Mouse (Mus musculus) heart, postnatal 14 days (tissue): ENCODE results near the gene Gm45713. TPM values are rescaled to one million over a fixed set of nuclear protein-coding genes. Genes with fewer than 3 reads are reported as not detected.
"Not testable (repeated sequence)": the region's sequence is repeated elsewhere in the genome, so short reads cannot be mapped to it uniquely, and the experiment has no call there.

Source experiments
- DNase-seq, 2 experiments: peaks; one replicate each; pipeline ENCODE4 v3.0.0; 2021 to 2022
- intact Hi-C: fragments of 180-260 bp; cut with DNase I; formaldehyde crosslinking; loops from one replicate; pipeline ENCODE4 v1.15.1; 2025
- total RNA-seq, 2 experiments: library from RNA; stranded (reverse); gene quantifications; 2 replicates each; pipeline ENCODE4 v1.2.3; 2021

Gm45713 gene
- total RNA-seq, 2 experiments from 2014 or later, result 0.45 TPM; not detected in 1

DNA sequence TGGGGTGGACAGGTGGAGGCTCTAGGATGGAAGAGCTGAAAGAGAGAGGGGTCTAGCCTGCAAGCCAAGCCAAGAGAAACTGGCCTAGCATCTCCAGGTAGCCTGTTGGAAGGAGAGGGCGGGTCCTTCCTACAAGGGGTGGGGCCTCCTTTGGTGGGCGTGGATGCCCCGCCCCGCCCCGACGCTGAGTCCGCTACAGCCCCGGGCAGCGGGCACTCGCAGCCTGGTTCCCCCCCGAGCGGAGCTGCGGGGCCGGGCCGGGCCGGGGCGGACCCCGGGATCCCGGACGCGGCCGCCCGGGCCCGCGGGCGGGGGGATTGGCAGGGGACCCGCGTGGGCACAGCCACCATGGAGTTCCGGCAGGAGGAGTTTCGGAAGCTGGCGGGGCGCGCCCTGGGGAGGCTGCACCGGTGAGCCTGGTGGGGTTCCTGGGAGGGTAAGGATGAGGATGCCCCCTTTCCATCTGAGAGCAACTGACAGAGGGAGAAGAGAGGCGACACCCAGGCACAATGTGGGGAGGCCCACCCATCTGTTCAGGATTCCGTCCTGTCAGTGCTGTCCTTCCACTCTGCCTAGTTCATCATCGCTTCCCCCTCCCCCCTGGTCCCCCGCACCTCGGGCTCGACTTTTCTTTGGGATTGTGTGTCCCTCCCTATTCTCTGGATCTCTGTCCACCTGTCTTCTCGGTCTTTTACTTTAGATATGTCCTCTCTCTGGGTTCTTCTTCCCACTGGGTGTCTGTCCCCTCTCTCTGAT lies 27.9 kb upstream of the Gm45713 start, which contains the start of gene Slc17a7:
Gene Slc17a7 (plus strand): TSS at position 215 of the 756 bp plus-strand sequence.
- intact Hi-C loops, result loop anchor here (5.0 kb wide), 1 partner anchor 133 kb away; no protein-coding TSS in a partner anchor
- DNase-seq, result no peak

GRCm38 (mm10) chr7:45162996-45163615 lies 27.1 kb upstream of the Gm45713 start:
- intact Hi-C loops, result loop anchor here (1.0 to 5.0 kb wide), 2 partner anchors 35 to 134 kb away; no protein-coding TSS in a partner anchor
- DNase-seq, result no peak

- DNase-seq, result no peak
- intact Hi-C loops, result loop anchor here (1.0 to 5.0 kb wide), 2 partner anchors 36 to 135 kb away; no protein-coding TSS in a partner anchor
Observed at GRCm38 (mm10) chr7:45162551-45162950, 26.5 kb upstream of the Gm45713 start.

DNA sequence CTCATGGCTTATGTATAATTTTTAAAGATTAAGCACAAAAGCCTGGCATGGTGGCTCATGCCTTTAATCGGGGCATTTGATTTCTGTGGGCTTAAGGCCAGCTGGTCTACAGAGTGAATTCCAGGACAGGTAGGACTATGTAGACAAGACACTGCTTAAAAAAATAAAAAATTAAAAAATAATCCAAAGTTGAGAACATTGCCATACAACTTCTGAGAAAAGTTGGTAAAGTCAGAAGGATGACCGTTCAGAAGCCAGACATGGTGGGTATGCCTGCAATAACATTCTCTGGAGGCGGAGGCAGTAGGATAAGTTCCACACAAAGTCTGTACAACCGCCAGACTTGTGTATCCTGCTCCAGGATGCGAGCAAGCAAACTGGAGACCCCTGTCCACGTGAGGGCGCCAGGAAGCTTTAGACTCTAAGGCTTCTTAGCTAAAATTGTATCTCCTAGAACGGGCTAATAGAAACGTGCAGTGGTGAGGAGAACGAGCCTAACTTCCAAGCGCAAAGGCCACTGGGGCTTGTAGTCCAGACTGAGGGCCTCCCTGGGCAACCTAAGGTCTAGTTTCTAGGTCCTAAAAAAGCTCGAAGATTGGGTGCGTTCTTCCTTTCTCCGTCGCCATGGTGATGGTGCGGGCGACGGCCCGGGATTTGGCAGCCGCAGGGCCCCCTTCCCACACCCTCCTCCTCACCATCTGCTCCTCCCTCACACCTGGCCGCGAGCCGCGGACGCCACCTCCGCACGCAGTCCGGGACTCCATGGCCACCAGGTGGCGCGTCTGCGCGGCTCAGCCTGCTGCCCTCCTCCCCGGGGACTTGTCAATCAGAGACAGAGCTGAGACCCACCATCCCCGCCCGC lies 25.8 kb upstream of the Gm45713 start:
- intact Hi-C loops, result loop anchor here (1.0 to 5.0 kb wide), 2 partner anchors 36 to 135 kb away; no protein-coding TSS in a partner anchor
- peak; percentile 93 to 95 for DNase-seq

DNA sequence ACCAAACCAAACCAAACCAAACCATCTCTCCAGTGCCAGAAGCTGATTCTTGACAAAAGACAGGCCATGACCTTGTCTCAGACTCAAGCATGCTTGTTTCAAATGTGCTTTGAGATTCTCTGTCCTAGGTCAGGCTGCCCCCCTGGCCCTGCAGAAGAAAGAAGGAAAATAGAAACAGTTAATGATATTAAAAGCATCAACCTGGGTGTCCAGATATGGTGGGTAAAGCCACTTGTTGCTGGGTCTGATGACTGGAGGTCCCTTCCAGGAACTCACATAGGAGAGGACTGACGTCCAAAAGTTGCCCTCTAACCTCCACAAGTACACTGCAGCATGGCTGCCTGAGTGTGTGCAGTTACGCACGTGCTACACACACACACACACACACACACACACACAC lies 24.8 kb upstream of the Gm45713 start:
- no peak for DNase-seq
- intact Hi-C loops, result loop anchor here (5.0 kb wide), 1 partner anchor 136 kb away; no protein-coding TSS in a partner anchor

GRCm38 (mm10) chr7:45160316-45160800 lies 24.3 kb upstream of the Gm45713 start:
- intact Hi-C loops, result loop anchor here (5.0 kb wide), 1 partner anchor 137 kb away; no protein-coding TSS in a partner anchor
- DNase-seq, result no peak

DNA sequence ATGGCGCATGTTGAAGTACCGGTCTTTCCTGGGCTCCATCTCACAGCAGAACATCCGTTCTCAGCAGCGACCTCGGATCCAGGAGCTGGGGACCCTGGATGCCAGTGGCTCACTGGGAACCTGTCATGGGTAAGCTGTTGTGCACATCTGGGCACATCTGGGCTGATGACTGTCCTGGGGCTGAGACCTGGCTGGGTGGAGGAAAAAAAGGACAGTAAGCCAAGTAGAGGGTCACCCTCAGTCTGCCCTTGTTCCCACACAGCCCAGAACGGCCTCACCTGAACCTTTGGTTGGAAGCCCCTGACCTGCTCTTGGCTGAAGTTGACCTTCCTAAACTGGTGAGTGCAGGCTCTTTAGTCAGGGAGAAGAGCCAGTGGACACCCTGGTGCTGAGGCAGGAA lies 23.0 kb upstream of the Gm45713 start:
- intact Hi-C loops, result no loop called here
- DNase-seq, result no peak

DNA sequence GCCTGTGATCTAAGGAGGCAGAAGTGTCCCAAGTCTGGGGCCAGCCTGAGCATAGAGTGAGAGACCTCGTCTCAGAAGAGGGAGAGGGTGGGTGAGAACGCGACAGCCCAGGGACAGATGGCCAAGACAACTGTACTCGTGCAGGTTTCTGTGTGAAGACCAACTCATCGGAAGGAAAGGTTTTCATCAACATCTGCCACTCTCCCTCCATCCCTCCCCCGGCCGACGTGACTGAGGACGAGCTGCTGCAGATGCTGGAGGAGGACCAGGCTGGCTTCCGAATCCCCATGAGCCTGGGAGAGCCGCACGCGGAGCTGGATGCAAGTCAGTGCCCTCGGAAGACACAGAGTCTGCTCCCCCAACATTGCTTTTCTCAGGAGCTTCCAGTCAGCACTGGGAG lies 21.4 kb upstream of the Gm45713 start:
- no peak for DNase-seq
- intact Hi-C loops, result no loop called here

- intact Hi-C loops, result no loop called here
- no peak for DNase-seq
Observed at GRCm38 (mm10) chr7:45156206-45156605, 20.2 kb upstream of the Gm45713 start.

DNA sequence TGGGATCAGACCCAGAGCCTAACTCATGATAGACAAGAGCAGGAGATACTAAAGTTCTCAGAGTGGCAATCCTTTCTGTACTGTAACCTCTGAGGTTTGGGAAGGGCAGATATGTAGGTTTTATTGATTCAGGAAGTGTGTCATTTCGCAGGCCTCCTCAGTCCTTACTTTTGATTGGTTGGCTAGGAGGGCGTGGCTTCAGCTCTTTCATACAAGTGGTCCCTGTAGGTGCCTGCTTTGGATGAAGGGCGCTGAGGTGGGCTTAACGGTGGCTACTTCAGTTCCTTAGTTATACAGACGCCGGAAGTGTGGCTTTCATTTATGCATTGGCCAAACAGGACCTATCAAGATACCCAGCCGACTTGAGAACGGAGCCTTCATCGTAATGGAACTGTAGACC lies 19.6 kb upstream of the Gm45713 start:
- intact Hi-C loops, result no loop called here
- DNase-seq, result no peak

DNA sequence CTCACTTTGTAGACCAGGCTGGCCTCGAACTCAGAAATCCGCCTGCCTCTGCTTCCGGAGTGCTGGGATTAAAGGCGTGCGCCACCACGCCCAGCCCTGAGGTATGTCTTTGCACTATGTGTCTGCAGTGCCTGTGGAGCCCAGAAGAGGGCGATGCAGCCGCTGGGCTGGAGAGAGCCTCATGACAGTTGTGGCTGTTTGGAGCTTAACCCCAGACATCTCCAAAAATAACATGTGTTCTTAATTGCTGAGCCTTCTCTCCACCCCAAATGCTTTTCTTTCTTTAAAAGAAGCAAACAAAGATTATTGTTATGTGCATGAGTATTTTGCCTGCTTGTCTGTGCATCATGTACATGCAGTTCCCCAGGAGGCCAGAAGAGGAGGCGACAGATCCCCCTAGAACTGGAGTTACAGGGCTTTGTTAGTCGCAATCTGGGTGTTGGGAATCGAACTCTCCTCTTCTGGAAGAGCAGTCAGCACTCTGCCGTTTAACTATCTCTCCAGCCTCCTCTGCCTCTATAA lies 19.0 kb upstream of the Gm45713 start:
- intact Hi-C loops, result no loop called here
- peak; percentile 55 to 80 for DNase-seq

- intact Hi-C loops, result no loop called here
- DNase-seq, result peak; percentile 98
Observed at GRCm38 (mm10) chr7:45154096-45154992, 18.3 kb upstream of the Gm45713 start, which contains the start of the genes Pih1d1 and Aldh16a1. TSS of gene Pih1d1 (plus strand) at chr7:45154303. TSS of gene Aldh16a1 (minus strand) at chr7:45154584.

DNA sequence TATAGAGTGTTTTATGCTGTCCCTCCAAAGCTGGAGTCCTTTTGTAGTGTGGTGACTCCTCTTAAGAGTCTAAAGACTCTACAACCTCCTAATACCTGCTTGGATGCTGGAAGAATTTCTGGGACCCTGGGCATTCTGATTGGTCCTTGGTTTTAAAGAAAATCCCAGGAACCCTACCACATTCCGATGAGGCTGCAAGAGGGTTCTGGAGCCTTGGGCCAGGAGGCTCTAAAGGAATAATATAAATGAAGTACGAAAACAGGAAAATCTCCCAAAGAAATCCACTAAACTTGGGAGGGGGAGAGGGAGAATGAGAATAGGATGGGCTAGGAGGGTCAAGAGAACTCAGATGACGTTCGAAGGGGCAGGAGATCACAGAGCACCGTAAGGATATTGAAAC lies 17.6 kb upstream of the Gm45713 start:
- intact Hi-C loops, result no loop called here
- no peak for DNase-seq

GRCm38 (mm10) chr7:45153052-45153451 lies 17.0 kb upstream of the Gm45713 start:
- DNase-seq, result not testable (repeated sequence)

DNA sequence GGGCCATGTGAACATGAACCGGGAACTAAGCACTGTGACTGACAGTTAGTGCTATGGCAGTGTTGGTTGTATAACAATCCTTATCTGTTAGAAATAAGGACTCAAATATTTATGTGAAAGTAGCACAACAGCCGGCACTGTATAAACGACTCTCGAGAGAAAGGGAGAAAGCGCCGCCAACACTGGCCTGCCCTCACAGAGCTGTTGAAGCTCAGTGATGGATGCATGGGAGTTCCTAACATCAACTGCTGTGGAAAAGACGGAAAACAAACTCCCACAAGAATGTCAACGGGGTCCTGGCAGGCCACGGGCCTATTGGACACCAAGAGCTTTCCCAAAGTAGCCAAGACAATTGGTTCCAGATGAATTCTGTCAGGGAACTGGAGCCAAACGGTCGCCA lies 15.3 kb upstream of the Gm45713 start:
- intact Hi-C loops, result no loop called here
- DNase-seq, result peak; percentile 46 to 51

More at GRCm38 (mm10) chr7:45153052-45153451, 17.0 kb upstream of the Gm45713 start:
- intact Hi-C loops, result not testable (repeated sequence)

DNA sequence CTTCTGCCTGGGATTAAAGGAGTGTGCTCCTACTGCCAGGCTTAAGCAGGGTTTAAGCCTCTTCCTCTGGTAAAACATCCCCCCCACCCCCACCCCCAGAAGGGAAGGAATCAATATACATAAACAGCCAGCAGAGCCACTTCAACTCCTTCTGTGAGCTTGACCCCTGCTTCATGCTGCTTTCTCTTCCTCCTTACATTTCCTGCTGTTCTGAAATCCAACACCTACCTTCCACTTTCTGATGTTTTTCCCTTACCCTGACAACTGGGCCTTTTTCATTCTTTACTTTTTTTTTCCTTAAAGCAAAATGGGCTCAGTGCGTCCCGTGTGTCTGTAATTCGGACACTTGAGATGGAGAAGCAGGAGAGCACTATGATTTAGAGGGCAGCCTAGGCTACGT lies 14.3 kb upstream of the Gm45713 start:
- no peak for DNase-seq
- intact Hi-C loops, result no loop called here

DNA sequence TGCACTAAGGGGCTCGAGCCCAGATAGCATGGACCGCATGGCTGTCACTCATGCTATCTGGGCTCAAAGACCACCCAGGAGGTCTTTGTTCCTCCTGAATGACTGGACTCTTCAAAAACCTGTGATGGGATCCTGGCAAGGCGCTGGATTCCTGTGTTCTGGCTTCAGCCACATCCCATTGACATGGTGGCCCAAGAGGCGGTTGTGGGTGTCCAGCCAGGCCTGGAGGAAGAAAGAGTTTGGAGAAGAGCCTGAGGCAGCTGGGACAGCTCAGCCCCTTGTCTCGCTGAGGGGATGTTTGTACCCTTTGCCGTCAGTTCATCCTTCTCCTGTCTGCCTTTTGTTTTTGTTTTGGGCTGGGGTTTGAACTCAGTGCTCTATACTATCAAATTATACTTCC lies 13.5 kb upstream of the Gm45713 start:
- DNase-seq, result peak; percentile 57 to 66
- intact Hi-C loops, result no loop called here

DNA sequence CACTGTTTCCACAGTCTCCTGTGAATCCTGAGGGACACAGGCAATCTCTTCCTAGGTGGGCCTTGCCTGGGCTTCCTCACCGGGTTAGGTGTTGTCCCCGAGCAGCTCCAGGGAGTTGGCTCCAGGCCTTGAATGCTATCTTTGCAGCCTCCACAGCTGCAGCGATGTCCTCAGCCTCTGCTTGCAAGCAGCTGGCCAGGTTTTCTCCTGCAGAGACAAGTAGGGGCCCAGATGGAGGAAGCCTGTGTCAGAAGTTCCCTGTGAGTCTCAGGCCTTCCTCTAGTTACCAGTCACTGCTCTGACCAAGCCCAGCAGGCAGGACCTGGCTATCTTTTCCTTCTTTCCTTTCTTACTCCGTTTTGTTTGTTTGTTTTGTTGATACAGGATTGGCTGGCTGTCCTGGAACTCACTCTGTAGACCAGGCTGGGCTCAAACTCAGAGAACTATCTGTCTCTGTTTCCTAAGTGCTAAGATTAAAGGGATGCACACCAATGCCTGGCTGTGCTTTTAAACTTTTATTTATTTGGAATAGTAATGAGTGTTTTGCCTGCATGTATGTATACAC lies 12.6 kb upstream of the Gm45713 start:
- peak; percentile 46 to 51 for DNase-seq
- intact Hi-C loops, result no loop called here

GRCm38 (mm10) chr7:45147899-45148298 lies 11.9 kb upstream of the Gm45713 start:
- intact Hi-C loops, result no loop called here
- no peak for DNase-seq
